Mouse (Mus musculus): Measurements from ENCODE around the gene Tsc1. TPM values are rescaled to one million over a fixed set of nuclear protein-coding genes. Genes with fewer than 3 reads are reported as not detected.

Gene Tsc1
- polyA plus RNA-seq, 2 experiments from 2014 or later: 13.9 to 16.2 TPM

DNA sequence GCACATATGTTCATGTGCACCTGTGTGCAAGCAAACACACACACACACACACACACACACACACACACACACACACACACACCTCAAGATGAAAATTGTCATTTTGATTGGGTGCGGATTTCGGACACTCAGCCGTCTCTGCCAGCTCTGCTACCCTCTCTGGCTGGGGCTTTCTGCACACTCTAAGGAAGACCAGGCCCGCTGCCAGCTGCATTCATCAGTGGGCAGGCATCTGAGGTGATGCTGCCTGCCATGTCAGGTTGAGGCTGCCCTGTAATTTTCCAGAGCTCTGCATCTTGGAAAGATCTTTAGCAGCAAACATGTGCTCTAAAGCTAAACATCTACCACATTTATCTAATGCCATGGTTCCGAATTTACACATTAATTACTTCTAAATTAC is 96.1 kb downstream of the Tsc1 start:
- ATAC-seq: no peak

GRCm38 (mm10) chr2:28740159-28740558 is 99.1 kb downstream of the Tsc1 start:
- ATAC-seq: no peak

Other genes starting within 250 kb of the Tsc1 start
- gene Ppp1r26, start 194.4 kb upstream of the Tsc1 start, polyA plus RNA-seq (2017; shearing (Covaris generic)): under 1 TPM in 1 of 2 experiments, not detected in 1; 0.08 TPM
- gene 1700007K13Rik, start 174.9 kb upstream of the Tsc1 start, polyA plus RNA-seq (2017; shearing (Covaris generic)): under 1 TPM in 1 of 2 experiments, not detected in 1; 0.52 TPM
- gene Mrps2, start 173.2 kb upstream of the Tsc1 start, polyA plus RNA-seq (2017; shearing (Covaris generic)): 10 to 100 TPM; 15.7 to 17.2 TPM
- not detected for gene Gbgt1, start 144.3 kb upstream of the Tsc1 start, polyA plus RNA-seq (2017; shearing (Covaris generic))
- gene Gm10134, start 135.1 kb upstream of the Tsc1 start, polyA plus RNA-seq (2017; shearing (Covaris generic)): not detected
- 1 to 10 TPM; 7.4 to 8.3 TPM for gene Ralgds, start 128.1 kb upstream of the Tsc1 start, polyA plus RNA-seq (2017; shearing (Covaris generic))
- not detected for gene Cel, start 77.8 kb upstream of the Tsc1 start, polyA plus RNA-seq (2017; shearing (Covaris generic))
- gene Gtf3c5, start 57.5 kb upstream of the Tsc1 start, polyA plus RNA-seq (2017; shearing (Covaris generic)): 10 to 100 TPM; 12.5 to 20.3 TPM
- gene Gfi1b, start 19.2 kb upstream of the Tsc1 start, polyA plus RNA-seq (2017; shearing (Covaris generic)): under 1 TPM; 0.20 to 0.85 TPM
- 1 to 10 TPM in 1 of 2 experiments, not detected in 1; 1.4 TPM for gene Spaca9, start 58.5 kb downstream of the Tsc1 start, polyA plus RNA-seq (2017; shearing (Covaris generic))
- not detected for gene Ak8, start 58.9 kb downstream of the Tsc1 start, polyA plus RNA-seq (2017; shearing (Covaris generic))
- 1 to 10 TPM; 1.9 to 2.4 TPM for gene Gtf3c4, start 199.1 kb downstream of the Tsc1 start, polyA plus RNA-seq (2017; shearing (Covaris generic))
- 10 to 100 TPM; 11.1 to 11.4 TPM for gene Ddx31, start 199.2 kb downstream of the Tsc1 start, polyA plus RNA-seq (2017; shearing (Covaris generic))